Mouse (Mus musculus) heart, postnatal 14 days (tissue): ENCODE results near the gene Ptgir. TPM values are rescaled to one million over a fixed set of nuclear protein-coding genes. Genes with fewer than 3 reads are reported as not detected.

Source experiments
- DNase-seq, 2 experiments: peaks; one replicate each; pipeline ENCODE4 v3.0.0; 2021 to 2022
- intact Hi-C: fragments of 180-260 bp; cut with DNase I; formaldehyde crosslinking; loops from one replicate; pipeline ENCODE4 v1.15.1; 2025
- total RNA-seq, 2 experiments: library from RNA; stranded (reverse); gene quantifications; 2 replicates each; pipeline ENCODE4 v1.2.3; 2021

The Ptgir gene
- total RNA-seq, 2 experiments from 2014 or later = 1.4 to 1.6 TPM

DNA sequence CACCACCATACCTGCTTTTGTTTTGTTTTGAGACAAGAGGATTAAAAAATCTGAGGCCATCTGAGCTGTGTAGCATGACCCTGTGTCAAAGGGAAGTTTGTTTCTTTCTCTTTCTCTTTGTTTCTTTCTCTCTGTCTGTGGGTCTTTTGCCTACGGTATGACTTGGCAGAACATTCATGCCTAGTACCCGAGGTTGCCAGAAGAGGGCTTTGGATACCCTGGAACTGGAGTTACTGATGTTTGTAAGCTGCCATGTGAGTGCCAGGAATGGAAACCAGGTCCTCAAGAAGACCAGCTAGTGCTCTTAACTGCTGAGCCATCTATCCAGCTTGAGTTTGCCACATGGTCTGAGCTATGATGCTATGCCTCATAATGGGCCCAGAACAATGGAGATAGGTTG, 22.1 kb downstream of the Ptgir start:
- intact Hi-C loops = no loop called here
- no peak for DNase-seq

DNA sequence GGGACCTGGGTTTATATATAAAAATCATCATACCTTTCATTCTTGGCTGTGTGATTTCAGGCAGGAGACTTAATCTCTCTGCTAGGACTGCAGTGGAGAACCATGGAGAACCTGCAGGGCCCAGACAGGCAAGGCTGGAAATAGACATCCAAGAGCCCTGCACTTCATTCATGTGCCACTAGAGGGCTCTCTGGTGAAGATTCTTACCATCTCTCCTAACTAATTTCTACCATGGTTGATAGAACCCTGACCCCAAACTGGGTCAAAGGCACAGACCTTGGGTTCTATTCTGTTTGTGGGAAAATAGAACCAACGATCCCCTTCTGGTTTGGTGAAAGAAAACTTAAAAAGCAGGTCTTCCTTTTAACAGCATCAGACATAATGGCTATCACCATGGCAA, 24.6 kb downstream of the Ptgir start:
- DNase-seq = peak; percentile 72 to 80
- intact Hi-C loops = loop anchor here (1.0 to 5.0 kb wide), 3 partner anchors 20 to 136 kb away; no protein-coding TSS in a partner anchor

DNA sequence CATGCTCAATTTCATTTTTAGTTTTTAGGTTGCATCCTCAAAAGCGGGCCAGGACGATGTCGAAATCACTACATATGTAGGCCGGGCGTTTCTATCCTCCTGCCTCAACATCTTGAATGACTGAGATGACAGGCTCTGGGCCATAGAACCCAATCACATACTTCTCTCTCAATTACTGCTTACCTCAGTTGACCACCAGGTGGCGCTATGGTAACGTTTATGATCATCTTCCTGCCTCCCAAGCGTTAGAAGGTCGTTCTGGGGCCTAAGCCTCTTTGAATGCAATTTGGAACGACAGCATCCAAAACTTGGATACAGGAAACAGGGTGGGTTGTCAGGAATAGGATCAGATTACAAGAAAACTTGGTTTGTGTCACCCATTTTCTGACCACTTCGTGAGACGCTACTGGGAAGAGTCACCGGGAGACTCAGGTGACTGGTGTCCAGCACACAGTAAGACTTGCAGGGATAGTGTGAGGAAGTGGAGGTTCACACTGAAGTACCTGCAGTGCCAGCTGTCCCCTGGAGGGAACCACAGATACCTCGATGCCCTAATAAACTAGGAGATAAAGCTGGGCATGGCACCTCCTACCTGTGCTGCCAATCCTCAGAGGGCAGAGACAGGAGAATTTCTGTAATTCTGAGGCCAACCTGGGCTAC, 25.8 kb downstream of the Ptgir start:
- peak; percentile 82 to 89 for DNase-seq
- intact Hi-C loops = loop anchor here (1.0 to 5.0 kb wide), 5 partner anchors 14 to 135 kb away; no protein-coding TSS in a partner anchor

DNA sequence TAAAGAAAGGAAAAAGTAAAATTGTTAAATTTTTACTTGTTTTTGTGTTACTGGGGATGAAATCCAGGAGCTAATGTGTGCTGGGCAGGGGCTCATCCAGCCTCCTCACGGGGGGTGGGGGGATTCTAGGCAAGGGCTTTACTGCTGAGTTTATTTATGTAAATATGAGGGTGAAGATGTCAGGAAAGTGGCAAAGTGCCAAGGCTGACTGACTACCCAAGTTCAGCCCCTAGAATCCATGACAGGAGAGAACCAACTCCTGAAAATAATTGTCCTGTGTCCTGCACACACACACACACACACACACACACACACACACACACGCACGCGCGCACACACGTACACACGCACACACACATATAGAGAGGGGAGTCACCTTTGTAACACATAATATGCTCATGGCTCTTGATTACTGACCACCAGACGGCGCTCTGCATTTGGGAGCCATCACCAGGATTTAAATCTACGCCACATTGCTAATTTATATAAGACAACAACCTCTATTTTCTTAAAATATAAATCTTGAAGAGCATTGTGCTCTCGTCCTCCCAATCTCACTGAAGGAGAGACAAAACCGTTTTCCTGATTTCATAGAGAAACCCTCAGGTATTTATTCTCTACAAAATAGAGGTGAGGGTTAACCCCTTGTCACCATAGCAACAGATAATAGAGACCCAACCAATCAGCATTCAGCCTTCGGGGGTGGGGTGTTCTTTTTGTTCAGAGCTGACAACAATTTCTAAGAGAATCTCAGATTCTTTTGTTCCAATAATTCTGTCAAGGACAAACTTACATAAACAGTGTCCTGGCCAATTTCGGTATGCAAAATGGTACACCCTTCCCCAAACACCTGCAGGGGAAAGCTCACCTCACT, 26.7 kb downstream of the Ptgir start:
- intact Hi-C loops = loop anchor here (1.0 to 5.0 kb wide), 3 partner anchors 13 to 119 kb away; no protein-coding TSS in a partner anchor

DNA sequence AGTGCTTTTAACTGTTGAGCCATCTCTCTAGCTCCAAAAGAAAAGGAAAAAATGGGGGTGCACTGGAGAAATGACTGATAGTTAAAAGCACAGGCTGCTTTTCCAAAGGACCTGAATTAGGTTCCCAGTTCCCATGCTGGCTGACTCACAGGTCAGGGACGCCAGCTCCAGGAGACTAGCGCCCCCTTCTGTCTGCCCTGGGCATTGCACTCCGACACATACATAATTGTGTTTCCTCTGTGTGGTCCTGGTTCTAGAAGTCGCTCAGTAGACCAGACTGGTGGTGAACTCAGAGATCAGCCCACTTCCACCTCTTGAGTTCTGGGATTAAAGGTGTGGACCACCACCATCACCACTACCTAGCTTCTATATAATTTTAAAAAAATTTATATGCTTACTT, 31.0 kb downstream of the Ptgir start:
- no peak for DNase-seq
- intact Hi-C loops = no loop called here

More for the DNA sequence above, 26.7 kb downstream of the Ptgir start:
- peak in 1 of 2 experiments; percentile 68 for DNase-seq

- DNase-seq = no peak
- intact Hi-C loops = no loop called here
Measured at GRCm38 (mm10) chr7:16938117-16938791, 32.0 kb downstream of the Ptgir start.

GRCm38 (mm10) chr7:16940292-16940691, 34.0 kb downstream of the Ptgir start:
- intact Hi-C loops = no loop called here
- DNase-seq = no peak

DNA sequence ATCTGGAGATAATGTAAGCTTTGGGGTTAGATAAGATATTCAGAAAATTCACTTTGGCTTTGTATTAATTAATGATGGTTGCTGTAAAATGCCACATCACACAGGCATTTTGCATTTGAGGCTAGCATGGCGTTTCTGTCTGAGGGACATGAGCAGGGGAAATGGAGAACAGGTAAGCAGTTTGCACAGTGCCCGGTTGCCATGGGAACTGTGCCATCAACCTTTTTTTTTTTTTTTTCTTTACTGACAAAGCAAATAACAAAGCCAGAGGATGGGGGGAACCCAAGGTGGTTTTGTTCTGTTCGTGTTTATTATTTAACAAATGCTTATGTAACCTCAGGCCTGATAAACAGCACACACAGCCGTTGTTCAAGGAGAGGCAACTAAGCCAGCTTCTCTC, 36.6 kb downstream of the Ptgir start:
- DNase-seq = no peak
- intact Hi-C loops = no loop called here

DNA sequence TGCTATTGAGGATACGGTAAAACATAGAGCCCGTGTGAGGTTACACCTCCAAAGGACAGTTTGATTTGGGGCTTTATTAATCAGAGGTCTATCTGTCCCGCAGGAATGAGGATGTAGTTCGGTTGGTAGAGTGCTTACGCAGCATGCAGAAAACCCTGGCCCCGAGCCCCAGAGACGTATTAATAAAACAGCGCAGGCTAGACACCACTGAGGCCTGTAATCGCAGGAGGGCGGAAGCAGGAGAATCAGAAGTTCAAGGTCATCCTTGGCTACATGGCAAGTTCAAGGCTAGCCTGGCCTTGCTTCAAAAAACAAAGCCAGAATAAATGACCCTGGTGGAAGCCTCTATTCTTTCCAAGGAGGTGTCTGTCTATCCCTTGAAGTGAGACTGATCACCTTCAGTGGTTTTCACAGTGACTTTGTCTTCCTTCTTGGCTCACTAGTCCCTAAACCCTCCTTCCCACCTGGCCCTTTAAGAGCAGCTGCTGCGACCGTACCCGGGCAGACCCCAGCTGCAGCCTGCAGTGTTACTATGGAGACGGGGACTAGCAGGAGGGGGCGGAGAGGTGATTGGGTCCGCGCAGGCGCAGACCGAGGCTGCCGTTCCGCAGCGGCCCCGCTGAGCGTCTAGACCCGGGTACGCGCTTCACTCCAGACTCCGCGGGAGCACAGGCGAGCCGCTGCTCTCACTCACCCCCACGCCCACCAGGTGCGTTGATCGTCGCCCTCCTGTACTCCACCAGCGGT, 37.9 kb downstream of the Ptgir start, which contains the start of gene Pnmal2:
Gene Pnmal2 (plus strand): TSS at position 622 of the 747 bp plus-strand sequence.
- intact Hi-C loops = no loop called here
- peak; percentile 85 to 86 for DNase-seq

- DNase-seq = no peak
Measured at GRCm38 (mm10) chr7:16944808-16945315, 38.6 kb downstream of the Ptgir start.

DNA sequence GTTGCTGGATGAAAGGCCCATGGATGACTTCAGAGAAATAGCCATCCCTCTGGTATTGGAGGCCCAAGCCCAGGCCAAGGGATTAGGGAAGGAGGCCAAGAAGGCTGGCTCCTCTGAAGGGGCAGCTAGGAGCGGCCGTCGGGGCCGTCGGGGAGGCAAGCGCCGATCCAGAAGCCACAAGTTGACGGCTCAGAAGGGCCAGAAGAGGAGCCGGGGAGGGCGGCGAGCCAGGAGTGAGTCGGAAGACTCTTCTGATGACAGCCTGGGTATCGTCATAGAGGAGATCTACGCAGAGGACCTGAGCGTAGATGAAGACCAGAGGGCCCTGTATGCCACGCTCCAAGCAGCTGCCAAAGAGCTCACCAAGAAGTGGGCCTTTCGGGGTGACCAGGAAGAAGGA, 39.1 kb downstream of the Ptgir start:
- no peak for DNase-seq
- intact Hi-C loops = no loop called here

More at GRCm38 (mm10) chr7:16944808-16945315, 38.6 kb downstream of the Ptgir start:
- intact Hi-C loops = no loop called here

DNA sequence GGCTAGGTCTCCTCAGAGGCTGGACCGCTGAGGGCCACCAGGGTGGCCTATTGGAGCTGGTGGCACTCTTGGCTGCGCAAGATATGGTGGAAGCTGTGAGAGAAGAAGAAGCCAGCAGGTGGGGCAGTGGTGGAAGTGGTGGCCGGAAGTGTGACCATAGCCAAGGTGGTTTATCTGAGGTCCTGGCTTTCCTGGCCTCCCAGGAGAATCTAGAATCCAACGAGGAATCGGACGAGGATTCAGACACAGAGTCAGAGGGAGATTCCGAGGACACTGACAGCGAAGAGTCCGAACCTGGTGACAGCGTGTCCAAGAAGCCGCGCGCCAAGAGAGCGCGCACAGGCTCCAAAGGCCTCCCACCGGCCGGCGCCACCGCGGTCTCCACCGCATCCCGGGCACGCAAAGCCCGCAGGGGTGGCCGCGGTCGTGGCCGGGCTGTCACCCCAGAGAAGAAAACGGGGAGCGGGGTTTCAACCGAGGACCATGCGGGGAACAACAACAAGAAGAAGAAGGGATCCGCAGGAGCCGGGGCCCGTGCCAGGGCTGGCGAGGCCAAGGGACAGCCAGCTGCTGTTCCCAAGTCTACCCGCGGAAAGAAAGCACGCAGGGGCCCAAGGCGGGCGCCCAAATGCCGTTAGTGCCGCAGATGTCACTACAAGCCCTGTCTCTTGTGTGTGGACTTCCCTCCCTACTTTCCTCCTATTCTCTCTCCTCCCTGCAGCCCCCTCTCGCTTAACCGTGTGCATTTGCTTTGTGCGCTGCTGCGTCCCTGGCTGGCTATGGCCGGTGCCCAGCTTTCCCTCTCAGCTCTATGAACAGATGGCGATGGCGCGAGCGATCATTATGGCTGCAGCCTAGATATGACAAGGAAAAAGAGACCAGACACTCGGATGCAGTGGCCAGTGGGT, 40.4 kb downstream of the Ptgir start:
- DNase-seq = peak; percentile 47 to 48
- intact Hi-C loops = loop anchor here (1.0 kb wide), 1 partner anchor 14 kb away; no protein-coding TSS in a partner anchor

- peak; percentile 41 to 43 for DNase-seq
- intact Hi-C loops = no loop called here
Measured at GRCm38 (mm10) chr7:16947349-16947895, 41.1 kb downstream of the Ptgir start.

- intact Hi-C loops = no loop called here
- DNase-seq = peak; percentile 68 to 71
Measured at GRCm38 (mm10) chr7:16947959-16948361, 41.7 kb downstream of the Ptgir start.

DNA sequence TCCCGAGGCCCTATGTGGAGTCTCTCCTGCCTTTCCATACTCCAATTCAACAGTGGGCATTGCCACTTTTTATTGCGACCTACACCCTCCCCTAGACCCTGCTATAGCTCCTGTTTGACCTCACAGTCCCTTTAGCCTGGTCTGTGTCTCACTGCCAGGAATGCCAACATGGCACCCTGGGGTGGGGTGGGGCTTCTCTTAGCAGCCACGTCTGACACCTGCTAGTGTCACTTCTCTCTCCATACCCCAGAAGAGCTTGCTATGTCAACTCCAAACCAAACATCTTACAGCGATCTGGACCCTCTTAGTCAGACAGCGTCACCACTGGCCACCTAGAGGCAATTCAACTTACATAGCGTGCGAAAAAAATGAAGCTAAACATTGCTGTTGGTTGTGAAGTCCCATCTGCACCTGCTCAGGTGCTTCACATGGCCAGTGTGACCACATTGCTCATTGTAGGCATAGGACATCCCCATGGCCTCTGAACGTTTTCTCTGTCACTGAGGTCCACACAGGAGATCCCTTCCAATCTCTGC, 42.7 kb downstream of the Ptgir start:
- intact Hi-C loops = no loop called here
- DNase-seq = no peak

GRCm38 (mm10) chr7:16949908-16950841, 43.9 kb downstream of the Ptgir start:
- intact Hi-C loops = loop anchor here (1.0 kb wide), 1 partner anchor 49 kb away; no protein-coding TSS in a partner anchor
- DNase-seq = peak; percentile 78 to 83
